Mouse (Mus musculus) liver, postnatal 0 days (tissue): ENCODE measurements at regions not wholly inside any gene's neighbourhood (a gene's known extent, or its start where the extent isn't known, plus 50 kb on each side); places are given as distances from the start of the nearest gene placed in this dataset.

ENCODE experiments used
- CTCF ChIP-seq: sonication (generic); IDR thresholded peaks from 2 replicates; pipeline ENCODE4 v1.5.1; 2016; ENCODE audit warnings: antibody characterized with exemption, low read depth
- EP300 ChIP-seq: IDR thresholded peaks from 2 replicates; pipeline ENCODE4 v1.6.1; 2016; ENCODE audit warnings: antibody characterized with exemption, low read depth, mild to moderate bottlenecking

- TF ChIP-seq CTCF (no peak), EP300 (no peak)
These were observed 1397.2 kb upstream of the 1700008P02Rik start for GRCm38 (mm10) chr3:8017489-8017888.
